Mouse (Mus musculus): Measurements from ENCODE around the gene Ttbk1. TPM values are rescaled to one million over a fixed set of nuclear protein-coding genes. Genes with fewer than 3 reads are reported as not detected.

The Ttbk1 gene
- polyA plus RNA-seq (2017; shearing (Covaris generic)): 0.14 TPM

GRCm38 (mm10) chr17:46487431-46487830 lies at the start of gene Ttbk1:
Gene Ttbk1, minus strand, starts transcription at chr17:46487675.

DNA sequence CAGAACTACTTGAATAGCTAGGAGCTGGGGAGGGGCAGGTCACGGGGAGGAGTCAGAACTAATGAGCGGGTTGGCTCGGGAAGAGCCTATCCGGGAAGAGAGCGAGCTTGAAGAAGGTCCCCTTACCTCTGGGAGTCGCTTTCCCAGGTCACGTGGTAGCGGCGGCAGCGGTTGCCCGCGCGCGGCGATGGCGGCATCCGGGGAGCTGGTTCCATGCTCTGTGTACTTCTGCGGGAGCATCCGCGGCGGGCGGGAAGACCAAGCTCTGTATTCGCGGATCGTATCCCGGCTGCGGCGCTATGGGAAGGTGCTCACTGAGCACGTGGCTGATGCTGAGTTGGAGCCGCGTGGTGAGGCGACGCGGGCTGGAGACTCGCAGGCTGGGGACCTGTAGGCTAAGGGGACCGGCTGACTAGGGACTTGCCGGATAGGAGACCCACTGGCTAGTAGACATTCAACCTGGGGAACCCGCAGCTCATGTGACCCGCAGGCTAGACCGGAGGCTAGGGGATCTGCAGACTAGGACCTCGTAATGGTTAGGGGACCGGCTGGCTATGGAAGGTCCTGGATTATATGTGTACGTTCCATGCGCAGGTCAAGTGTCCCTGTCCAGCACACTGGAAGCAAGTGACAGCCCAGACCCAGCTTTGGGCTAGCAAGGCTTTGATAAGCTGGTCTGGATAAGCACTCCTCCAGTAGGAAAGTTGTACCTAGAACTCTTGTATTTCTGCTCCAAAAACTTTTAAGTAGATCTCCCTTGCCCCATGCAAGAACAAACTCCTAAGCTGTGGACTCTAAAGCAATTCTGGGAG lies 9.4 kb upstream of the Ttbk1 start, which contains the start of gene Dnph1:
Gene Dnph1 (plus strand): TSS at position 89 of the 812 bp plus-strand sequence.

DNA sequence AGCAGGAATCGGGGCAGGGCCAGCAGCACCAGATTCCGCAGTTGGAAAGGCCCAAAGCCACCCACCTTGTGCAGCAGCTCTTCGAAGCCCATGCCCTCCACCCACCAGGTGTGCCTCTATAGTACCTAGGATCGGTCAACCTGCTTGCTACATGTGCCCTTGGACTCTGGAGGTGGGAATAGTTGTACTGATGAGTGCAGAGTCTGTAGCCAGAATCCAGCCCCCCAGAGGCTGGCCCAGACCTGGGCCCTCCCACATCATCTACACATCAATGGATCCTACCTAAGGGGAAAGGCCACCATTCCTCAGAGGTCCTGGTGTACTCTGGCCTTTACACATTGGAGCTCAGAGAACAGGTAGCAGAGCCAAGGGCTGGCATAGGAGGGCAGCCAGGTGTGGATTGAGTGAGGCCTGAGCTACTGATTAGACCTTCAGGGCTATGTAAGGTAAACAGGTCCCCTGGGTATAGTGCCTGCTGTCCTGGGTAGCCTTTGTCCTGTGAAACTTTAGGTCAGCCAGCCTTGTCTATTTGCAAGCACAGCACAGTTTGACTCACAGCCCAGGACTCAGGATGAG lies 49.1 kb downstream of the Ttbk1 start, which contains the start of gene Slc22a7:
Gene Slc22a7 (minus strand): TSS at position 160 of the 576 bp plus-strand sequence.

DNA sequence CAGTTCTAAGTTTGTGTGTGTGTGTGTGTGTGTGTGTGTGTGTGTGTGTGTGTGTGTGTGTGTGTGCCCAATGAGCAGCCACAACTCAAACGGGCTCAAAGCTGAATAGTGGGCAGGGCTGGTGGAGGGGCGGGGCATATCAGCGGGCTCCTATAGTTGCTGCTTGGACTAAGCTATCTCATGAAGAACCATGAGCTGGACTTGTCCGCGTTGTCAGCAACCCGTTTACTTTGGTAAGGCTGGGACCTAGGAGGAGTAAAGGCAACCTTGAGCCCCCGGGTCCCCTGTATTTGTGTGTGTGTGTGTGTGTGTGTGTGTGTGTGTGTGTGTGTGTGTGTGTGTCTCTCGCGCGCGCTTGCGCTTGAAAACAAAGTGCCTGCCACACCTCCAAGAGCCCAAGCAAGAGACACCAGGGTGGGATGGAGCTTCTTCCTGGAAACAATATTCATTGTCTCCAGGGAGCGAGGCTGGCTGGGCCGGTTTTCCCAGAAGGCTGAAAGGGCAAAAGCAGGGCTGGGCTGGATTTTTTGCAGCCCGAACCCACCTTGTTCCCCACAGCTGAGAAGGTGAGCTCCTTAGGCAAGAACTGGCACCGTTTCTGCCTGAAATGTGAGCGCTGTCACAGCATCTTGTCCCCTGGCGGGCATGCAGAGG lies 58.6 kb downstream of the Ttbk1 start, which contains the start of gene Crip3:
Gene Crip3 (plus strand): TSS at position 166 of the 654 bp plus-strand sequence.

Other genes starting within 250 kb of the Ttbk1 start
- gene Polr1c, start 239.6 kb downstream of the Ttbk1 start, polyA plus RNA-seq (2017; shearing (Covaris generic)): 54.0 TPM
- 179 TPM for gene Yipf3, start 239.6 kb downstream of the Ttbk1 start, polyA plus RNA-seq (2017; shearing (Covaris generic))
- not detected for gene Lrrc73, start 234.1 kb downstream of the Ttbk1 start, polyA plus RNA-seq (2017; shearing (Covaris generic))
- 29.7 TPM for gene Tjap1, start 204.6 kb downstream of the Ttbk1 start, polyA plus RNA-seq (2017; shearing (Covaris generic))
- gene Dlk2, start 190.3 kb downstream of the Ttbk1 start, polyA plus RNA-seq (2017; shearing (Covaris generic)): not detected
- gene Abcc10, start 159.3 kb downstream of the Ttbk1 start, polyA plus RNA-seq (2017; shearing (Covaris generic)): 7.8 TPM
- 10.8 TPM for gene Zfp318, start 103.9 kb downstream of the Ttbk1 start, polyA plus RNA-seq (2017; shearing (Covaris generic))
- gene Crip3, start 58.7 kb downstream of the Ttbk1 start, polyA plus RNA-seq (2017; shearing (Covaris generic)): not detected
- not detected for gene Slc22a7, start 49.2 kb downstream of the Ttbk1 start, polyA plus RNA-seq (2017; shearing (Covaris generic))
- gene Dnph1, start 9.0 kb upstream of the Ttbk1 start, polyA plus RNA-seq (2017; shearing (Covaris generic)): 5.4 TPM
- 6.2 TPM for gene Cul9, start 58.7 kb upstream of the Ttbk1 start, polyA plus RNA-seq (2017; shearing (Covaris generic))
- gene Srf, start 68.5 kb upstream of the Ttbk1 start, polyA plus RNA-seq (2017; shearing (Covaris generic)): 41.4 TPM
- gene Ptk7, start 141.8 kb upstream of the Ttbk1 start, polyA plus RNA-seq (2017; shearing (Covaris generic)): 0.23 TPM
- 24.7 TPM for gene Klc4, start 158.3 kb upstream of the Ttbk1 start, polyA plus RNA-seq (2017; shearing (Covaris generic))
- 42.7 TPM for gene Mrpl2, start 158.6 kb upstream of the Ttbk1 start, polyA plus RNA-seq (2017; shearing (Covaris generic))
- gene Cul7, start 162.7 kb upstream of the Ttbk1 start, polyA plus RNA-seq (2017; shearing (Covaris generic)): 10.0 TPM
- 65.9 TPM for gene Rrp36, start 186.7 kb upstream of the Ttbk1 start, polyA plus RNA-seq (2017; shearing (Covaris generic))
- 149 TPM for gene Mea1, start 191.1 kb upstream of the Ttbk1 start, polyA plus RNA-seq (2017; shearing (Covaris generic))
- gene Klhdc3, start 193.2 kb upstream of the Ttbk1 start, polyA plus RNA-seq (2017; shearing (Covaris generic)): 60.8 TPM
- gene Ppp2r5d, start 217.4 kb upstream of the Ttbk1 start, polyA plus RNA-seq (2017; shearing (Covaris generic)): 98.9 TPM
- gene Pex6, start 223.8 kb upstream of the Ttbk1 start, polyA plus RNA-seq (2017; shearing (Covaris generic)): 53.2 TPM
- 0.66 TPM for gene Gnmt, start 241.5 kb upstream of the Ttbk1 start, polyA plus RNA-seq (2017; shearing (Covaris generic))

Measured in CD4-positive, CD25-positive, alpha-beta regulatory T cell (primary cell).